Mouse (Mus musculus) heart, embryonic 14.5 days (tissue): ENCODE results near the gene Pi4k2a. TPM values are rescaled to one million over a fixed set of nuclear protein-coding genes. Genes with fewer than 3 reads are reported as not detected.

ENCODE experiments used
- ATAC-seq: fragments of 200-750 bp; cut with Nextera tagmentation; 2 replicates; pipeline ENCODE4 v1.8.0; 2017; ENCODE audit warnings: low read depth, moderate TSS enrichment; ENCODE audit not compliant: insufficient number of reproducible peaks, insufficient read depth, low FRiP score
- H3K27ac ChIP-seq, 2 experiments: fragments of 200-500 bp in 1 of 2; fragments of 300-500 bp in 1 of 2; sonication (generic) in 1 of 2; replicated peaks in 1 of 2; 2 replicates each; pipeline ENCODE4 v1.5.1; 2012 to 2014; ENCODE audit warnings: low read depth in 2 of 2, low read length in 2 of 2, control low read depth in 1 of 2, mild to moderate bottlenecking in 1 of 2, mixed read lengths in 1 of 2; ENCODE audit not compliant: control insufficient read depth in 1 of 2, insufficient read depth in 1 of 2
- H3K27me3 ChIP-seq: fragments of 300-500 bp; sonication (generic); 2 replicates; pipeline ENCODE4 v1.6.1; 2014; ENCODE audit warnings: mild to moderate bottlenecking, low read length, control low read depth; ENCODE audit not compliant: control insufficient read depth, insufficient read depth
- H3K36me3 ChIP-seq: fragments of 300-500 bp; sonication (generic); 2 replicates; pipeline ENCODE4 v1.6.1; 2014; ENCODE audit warnings: mild to moderate bottlenecking, control low read depth, low read length, mixed read lengths; ENCODE audit not compliant: control insufficient read depth, insufficient read depth
- H3K4me1 ChIP-seq, 2 experiments: fragments of 200-500 bp in 1 of 2; fragments of 300-500 bp in 1 of 2; sonication (generic) in 1 of 2; 2 replicates each; pipeline ENCODE4 v1.6.1; 2012 to 2014; ENCODE audit warnings: low read length in 2 of 2, control low read depth in 1 of 2, mixed read lengths in 1 of 2; ENCODE audit not compliant: control insufficient read depth in 2 of 2, insufficient read depth in 2 of 2
- H3K4me2 ChIP-seq: fragments of 300-500 bp; sonication (generic); 2 replicates; pipeline ENCODE4 v1.6.1; 2014; ENCODE audit warnings: mild to moderate bottlenecking, low read length
- H3K4me3 ChIP-seq, 2 experiments: fragments of 200-500 bp in 1 of 2; fragments of 300-500 bp in 1 of 2; sonication (generic) in 1 of 2; 2 replicates each; pipeline ENCODE4 v1.5.1; 2012 to 2014; ENCODE audit warnings: low read length in 2 of 2, mild to moderate bottlenecking in 2 of 2, control low read depth in 1 of 2, low read depth in 1 of 2, moderate library complexity in 1 of 2; ENCODE audit not compliant: control insufficient read depth in 1 of 2, insufficient read depth in 1 of 2
- H3K9ac ChIP-seq: fragments of 300-500 bp; sonication (generic); 2 replicates; pipeline ENCODE4 v1.6.1; 2014; ENCODE audit warnings: mild to moderate bottlenecking, low read length
- H3K9me3 ChIP-seq: fragments of 300-500 bp; sonication (generic); 2 replicates; pipeline ENCODE4 v1.6.1; 2016; ENCODE audit warnings: low read length, control low read depth; ENCODE audit not compliant: control insufficient read depth
- WGBS: fragments of 180-500 bp; shearing (Covaris S2); extraction: QIAGEN DNeasy Blood & Tissue Kit; methylation state at CpG from one replicate; pipeline ENCODE4 v1.1.7; 2014; 5-methylcytosine and 5-hydroxymethylcytosine counted together
- polyA plus RNA-seq: library from polyadenylated mRNA; unstranded; fragments of >200 nt; fragmentation: Nextera tagmentation; extraction: Ambion mirVana; gene quantifications from 2 replicates; pipeline ENCODE4 v1.2.1, GENCODE M21; 2014

The Pi4k2a gene
- polyA plus RNA-seq, 1 experiment from 2014 or later, result 20.2 TPM

DNA sequence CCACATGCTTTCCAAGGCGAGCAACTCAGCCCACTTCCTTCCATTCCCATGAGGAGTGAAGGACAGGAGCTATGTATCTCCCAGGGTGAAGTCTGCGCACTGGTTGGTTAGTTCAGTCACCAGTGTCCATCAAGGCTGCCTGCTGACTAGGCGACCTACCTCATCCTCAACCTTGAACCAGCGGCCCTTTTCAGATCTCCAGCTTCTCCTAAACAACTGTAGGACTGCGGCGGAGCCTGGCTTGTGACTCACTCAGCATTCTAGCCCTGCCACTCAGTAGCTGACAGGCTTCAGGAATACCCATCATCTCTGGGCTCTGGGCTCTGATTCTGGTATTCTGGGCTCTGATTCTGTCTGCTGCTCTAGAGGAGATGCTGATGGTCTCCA lies 35.9 kb downstream of the Pi4k2a start:
- H3K27me3 ChIP-seq, result no peaks in the 10 kb centered on the region
- peaks cover 40% of the 10 kb centered on the region for H3K36me3 ChIP-seq
- H3K27ac ChIP-seq, result 0 out of 4 replicates have a peak overlapping the region, but pooled peaks of 1 of the 2 experiments have one; percentile 27
- 75% methylated on average over 6 of the region's 6 CpGs for WGBS
- H3K9ac ChIP-seq, result no peak overlapping the region
- peaks cover 25 to 41% of the 10 kb centered on the region in 2 experiments for H3K4me1 ChIP-seq
- H3K9me3 ChIP-seq, result no peaks in the 10 kb centered on the region
- no peak for ATAC-seq
- H3K4me2 ChIP-seq, result 0 out of 2 replicates have a peak overlapping the region, but pooled peaks have one; percentile 11
- H3K4me3 ChIP-seq, result no peak overlapping the region

DNA sequence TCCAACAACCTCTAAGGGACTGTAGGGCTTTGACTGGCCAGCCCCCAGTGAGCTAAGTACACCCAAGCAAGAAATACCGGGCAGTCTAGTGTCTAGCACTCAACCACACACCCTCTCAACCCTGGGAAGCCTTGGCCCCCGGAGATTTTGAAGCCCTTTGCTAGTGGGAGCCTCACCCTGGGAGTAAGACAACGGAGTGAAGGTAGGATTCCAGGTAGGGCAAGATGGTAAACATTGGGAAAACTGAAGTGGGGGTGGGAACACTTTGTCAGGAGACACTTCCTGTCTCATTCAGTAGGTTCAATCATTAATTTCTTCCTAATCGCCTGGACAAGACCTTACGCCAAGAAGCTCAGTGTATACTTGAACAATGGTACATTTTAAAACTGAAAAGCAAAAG lies 36.8 kb downstream of the Pi4k2a start:
- Histone ChIP-seq H3K9ac (no peak overlapping the region), H3K27ac (no peak overlapping the region), H3K27me3 (no peaks in the 10 kb centered on the region), H3K9me3 (no peaks in the 10 kb centered on the region), H3K4me1 (peaks cover 25 to 41% of the 10 kb centered on the region in 2 experiments), H3K4me3 (no peak overlapping the region), H3K36me3 (peaks cover 32% of the 10 kb centered on the region), H3K4me2 (0 out of 2 replicates have a peak overlapping the region, but pooled peaks have one; percentile 6)
- WGBS, result 86% methylated on average over 5 of the region's 5 CpGs
- no peak for ATAC-seq

- Histone ChIP-seq H3K4me3 (peak overlapping the region; percentile 65 to 70), H3K9ac (peak overlapping the region; percentile 92), H3K9me3 (no peaks in the 10 kb centered on the region), H3K27me3 (no peaks in the 10 kb centered on the region), H3K27ac (peak overlapping the region; percentile 69 to 84), H3K36me3 (peaks cover 20% of the 10 kb centered on the region), H3K4me1 (peaks cover 25 to 41% of the 10 kb centered on the region in 2 experiments), H3K4me2 (peak overlapping the region; percentile 96)
- ATAC-seq, result no peak
- WGBS, result 4% methylated on average over 23 of the region's 23 CpGs
Observed at GRCm38 (mm10) chr19:42128052-42128740, 37.9 kb downstream of the Pi4k2a start.

DNA sequence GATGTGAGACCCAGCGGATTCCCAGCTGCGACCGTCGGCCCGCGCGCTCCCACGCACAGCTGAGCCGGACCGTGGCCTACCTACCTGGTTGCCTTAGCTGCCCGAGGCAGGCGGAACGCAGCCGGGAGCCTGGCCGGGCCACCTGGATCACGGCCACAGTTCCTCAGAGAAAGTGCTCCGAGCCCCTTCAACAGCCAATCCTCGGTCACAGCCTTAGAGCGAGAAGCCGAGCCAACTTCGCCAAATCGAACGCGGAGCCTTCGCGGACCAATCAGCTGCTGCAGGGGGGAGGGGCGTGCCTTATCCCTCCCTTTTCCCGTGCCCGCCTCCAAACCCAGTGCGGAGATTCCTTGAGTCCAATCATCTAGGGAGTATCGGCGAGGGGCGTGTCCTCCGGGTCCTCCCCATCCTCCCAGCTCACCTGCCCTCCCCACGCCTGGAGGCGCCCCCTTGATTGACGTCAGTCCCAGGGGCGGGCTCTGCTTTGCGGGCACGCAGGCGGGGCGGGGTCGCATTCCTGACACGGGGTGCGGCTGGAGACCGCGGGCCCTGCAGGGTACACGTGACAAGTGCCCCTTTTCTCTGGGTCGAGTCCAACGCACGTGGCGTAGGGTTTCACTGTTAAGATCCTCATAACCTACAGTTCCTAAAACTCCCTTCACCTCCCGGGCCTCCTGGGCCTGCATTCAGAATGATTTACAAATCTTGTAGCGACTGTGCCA lies 38.7 kb downstream of the Pi4k2a start, which contains the start of gene Avpi1:
Gene Avpi1 (minus strand): TSS at position 273 of the 722 bp plus-strand sequence.
- Histone ChIP-seq H3K27ac (peak within 1 kb of the TSS; percentile 83 to 91), H3K9ac (peak within 1 kb of the TSS; percentile 92)
- under 1% methylated on average over 54 of the region's 54 CpGs for WGBS

GRCm38 (mm10) chr19:42129509-42130293 lies 39.4 kb downstream of the Pi4k2a start:
- Histone ChIP-seq H3K27ac (peak overlapping the region; percentile 83 to 91), H3K4me1 (peaks cover 25 to 41% of the 10 kb centered on the region in 2 experiments), H3K27me3 (no peaks in the 10 kb centered on the region), H3K9me3 (no peaks in the 10 kb centered on the region), H3K4me2 (peak overlapping the region; percentile 96), H3K4me3 (peak overlapping the region; percentile 65 to 70), H3K36me3 (peaks cover 5% of the 10 kb centered on the region; the same call in 1 of the 2 replicates), H3K9ac (peak overlapping the region; percentile 60)
- no peak for ATAC-seq
- WGBS, result 34% methylated on average over 14 of the region's 14 CpGs

More for the DNA sequence above, 38.7 kb downstream of the Pi4k2a start, which contains the start of gene Avpi1:
- Histone ChIP-seq H3K27me3 (no peaks in the 10 kb centered on the region), H3K9me3 (no peaks in the 10 kb centered on the region), H3K4me2 (peak within 1 kb of the TSS; percentile 96), H3K4me1 (peaks cover 25 to 41% of the 10 kb centered on the region in 2 experiments), H3K36me3 (peaks cover 12% of the 10 kb centered on the region), H3K4me3 (peak within 1 kb of the TSS; percentile 65 to 70)
- peak; percentile 98 for ATAC-seq

GRCm38 (mm10) chr19:42130294-42130606 lies 40.0 kb downstream of the Pi4k2a start:
- no peaks in the 10 kb centered on the region for H3K9me3 ChIP-seq
- no peak overlapping the region for H3K9ac ChIP-seq
- peak overlapping the region; percentile 83 to 91; a peak in 3 of 4 replicates for H3K27ac ChIP-seq
- no peak overlapping the region for H3K4me2 ChIP-seq
- H3K4me1 ChIP-seq, result peaks cover 25 to 39% of the 10 kb centered on the region in 2 experiments
- H3K36me3 ChIP-seq, result no peaks in the 10 kb centered on the region
- no peak for ATAC-seq
- WGBS, result 71% methylated on average over 3 of the region's 3 CpGs
- no peaks in the 10 kb centered on the region for H3K27me3 ChIP-seq
- no peak overlapping the region for H3K4me3 ChIP-seq

GRCm38 (mm10) chr19:42131101-42131500 lies 40.8 kb downstream of the Pi4k2a start:
- no peaks in the 10 kb centered on the region for H3K27me3 ChIP-seq
- ATAC-seq, result no peak
- no peaks in the 10 kb centered on the region for H3K9me3 ChIP-seq
- WGBS, result 76% methylated on average over 5 of the region's 5 CpGs
- no peak overlapping the region for H3K27ac ChIP-seq
- H3K4me3 ChIP-seq, result no peak overlapping the region
- H3K4me1 ChIP-seq, result peaks cover 23 to 32% of the 10 kb centered on the region in 2 experiments
- no peak overlapping the region for H3K9ac ChIP-seq
- no peaks in the 10 kb centered on the region for H3K36me3 ChIP-seq
- H3K4me2 ChIP-seq, result no peak overlapping the region
